Mouse (Mus musculus): ENCODE measurements around the gene Trim27. TPM values are rescaled to one million over a fixed set of nuclear protein-coding genes. Genes with fewer than 3 reads are reported as not detected.
A peak's percentile ranks its signal among the peaks of the same experiment; 100 is the strongest.

Gene Trim27
- polyA plus RNA-seq, 1 experiment from 2014 or later: 89.7 TPM

DNA sequence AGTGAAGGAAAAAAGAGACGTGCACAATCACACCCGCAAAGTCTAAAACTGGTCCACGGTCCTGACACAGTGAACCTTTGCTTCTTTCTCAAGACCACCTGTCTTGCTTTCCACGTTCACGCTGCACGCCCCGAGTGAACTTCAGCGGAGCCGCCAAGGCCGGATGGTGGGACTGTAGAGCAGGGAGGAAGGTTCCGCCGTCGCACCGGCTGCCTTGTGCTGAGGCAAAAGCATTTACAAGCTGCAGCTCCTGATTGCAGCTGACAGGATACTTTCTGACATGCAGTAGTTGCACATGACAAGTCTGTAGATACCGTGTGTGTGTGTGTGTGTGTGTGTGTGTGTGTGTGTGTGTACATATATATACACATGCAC, 8.1 kb upstream of the Trim27 start:
- H3K9me3 ChIP-seq (ENCODE audit: control insufficient read depth, low read length): no peaks in the 10 kb centered on the region
- no peak for ATAC-seq
- no peaks in the 10 kb centered on the region for H3K27me3 ChIP-seq (replicated peaks; ENCODE audit: control insufficient read depth, insufficient read depth, low read length)
- no peak overlapping the region for H3K27ac ChIP-seq (ENCODE audit: low read length)
- H3K4me1 ChIP-seq (replicated peaks; ENCODE audit: control insufficient read depth, insufficient read depth, low read length): peaks cover 20% of the 10 kb centered on the region
- H3K4me2 ChIP-seq (ENCODE audit: low read length): peak overlapping the region; percentile 68
- no peak overlapping the region; the same call in 1 of the 2 replicates for H3K9ac ChIP-seq (replicated peaks; ENCODE audit: low read depth, low read length)
- H3K36me3 ChIP-seq (ENCODE audit: control insufficient read depth, insufficient read depth): no peaks in the 10 kb centered on the region
- WGBS: 4% methylated on average over 15 of the region's 15 CpGs
- peak overlapping the region; percentile 45 for H3K4me3 ChIP-seq (replicated peaks; ENCODE audit: low read length)

DNA sequence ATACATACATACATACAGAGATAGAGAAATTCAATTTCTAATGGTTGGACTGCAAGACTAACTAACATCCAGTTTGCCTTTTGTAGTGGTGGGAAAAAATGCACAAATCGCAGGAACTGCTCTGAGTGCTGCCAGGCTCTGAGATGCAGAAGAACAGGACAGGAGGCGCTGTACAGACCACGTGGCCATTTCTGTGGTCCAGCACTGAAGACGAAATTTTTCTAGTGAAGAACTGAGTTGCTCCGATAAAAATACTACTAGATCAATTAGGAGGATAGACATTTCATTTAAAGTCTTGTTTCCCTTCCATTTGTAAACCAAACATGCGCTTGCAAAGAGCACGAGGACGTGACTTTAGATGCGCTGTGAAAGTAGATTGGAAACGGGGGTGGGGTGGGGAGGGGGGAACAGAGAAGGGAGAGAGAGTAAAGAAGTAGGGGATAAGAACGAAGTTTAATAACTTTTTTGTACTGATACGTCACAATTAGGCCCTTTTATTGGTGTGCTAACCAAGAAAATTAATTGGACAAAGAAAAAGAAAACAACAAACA, 7.6 kb upstream of the Trim27 start:
- Histone ChIP-seq H3K9me3 (ENCODE audit: control insufficient read depth, low read length) (no peaks in the 10 kb centered on the region), H3K4me2 (ENCODE audit: low read length) (peak overlapping the region; percentile 68), H3K9ac (replicated peaks; ENCODE audit: low read depth, low read length) (peak overlapping the region; percentile 36), H3K4me3 (replicated peaks; ENCODE audit: low read length) (peak overlapping the region; percentile 45), H3K36me3 (ENCODE audit: control insufficient read depth, insufficient read depth) (no peaks in the 10 kb centered on the region), H3K27me3 (replicated peaks; ENCODE audit: control insufficient read depth, insufficient read depth, low read length) (no peaks in the 10 kb centered on the region), H3K27ac (ENCODE audit: low read length) (no peak overlapping the region), H3K4me1 (replicated peaks; ENCODE audit: control insufficient read depth, insufficient read depth, low read length) (peaks cover 20% of the 10 kb centered on the region)
- peak; percentile 23; the same call in 1 of the 2 replicates for ATAC-seq
- under 1% methylated on average over 12 of the region's 12 CpGs for WGBS

- H3K27me3 ChIP-seq (replicated peaks; ENCODE audit: control insufficient read depth, insufficient read depth, low read length): no peaks in the 10 kb centered on the region
- peak; percentile 46 for ATAC-seq
- H3K9me3 ChIP-seq (ENCODE audit: control insufficient read depth, low read length): no peaks in the 10 kb centered on the region
- H3K4me2 ChIP-seq (ENCODE audit: low read length): peak overlapping the region; percentile 57
- H3K27ac ChIP-seq (ENCODE audit: low read length): no peak overlapping the region
- peaks cover 20% of the 10 kb centered on the region for H3K4me1 ChIP-seq (replicated peaks; ENCODE audit: control insufficient read depth, insufficient read depth, low read length)
- H3K36me3 ChIP-seq (ENCODE audit: control insufficient read depth, insufficient read depth): no peaks in the 10 kb centered on the region
- WGBS: under 1% methylated on average over 16 of the region's 16 CpGs
- H3K4me3 ChIP-seq (replicated peaks; ENCODE audit: low read length): peak overlapping the region; percentile 49
- H3K9ac ChIP-seq (replicated peaks; ENCODE audit: low read depth, low read length): no peak overlapping the region
These were observed 6.8 kb upstream of the Trim27 start for GRCm38 (mm10) chr13:21172241-21173027.

- H3K36me3 ChIP-seq (ENCODE audit: control insufficient read depth, insufficient read depth): no peaks in the 10 kb centered on the region
- H3K4me3 ChIP-seq (replicated peaks; ENCODE audit: low read length): peak overlapping the region; percentile 49
- H3K27me3 ChIP-seq (replicated peaks; ENCODE audit: control insufficient read depth, insufficient read depth, low read length): no peaks in the 10 kb centered on the region
- ATAC-seq: no peak
- H3K27ac ChIP-seq (ENCODE audit: low read length): no peak overlapping the region
- H3K9ac ChIP-seq (replicated peaks; ENCODE audit: low read depth, low read length): peak overlapping the region; percentile 47
- H3K9me3 ChIP-seq (ENCODE audit: control insufficient read depth, low read length): no peaks in the 10 kb centered on the region
- H3K4me1 ChIP-seq (replicated peaks; ENCODE audit: control insufficient read depth, insufficient read depth, low read length): peaks cover 20% of the 10 kb centered on the region
- whole genome bisulfite sequencing: under 1% methylated on average over 11 of the region's 11 CpGs
- peak overlapping the region; percentile 57 for H3K4me2 ChIP-seq (ENCODE audit: low read length)
These were observed 6.2 kb upstream of the Trim27 start for GRCm38 (mm10) chr13:21173072-21173471.

DNA sequence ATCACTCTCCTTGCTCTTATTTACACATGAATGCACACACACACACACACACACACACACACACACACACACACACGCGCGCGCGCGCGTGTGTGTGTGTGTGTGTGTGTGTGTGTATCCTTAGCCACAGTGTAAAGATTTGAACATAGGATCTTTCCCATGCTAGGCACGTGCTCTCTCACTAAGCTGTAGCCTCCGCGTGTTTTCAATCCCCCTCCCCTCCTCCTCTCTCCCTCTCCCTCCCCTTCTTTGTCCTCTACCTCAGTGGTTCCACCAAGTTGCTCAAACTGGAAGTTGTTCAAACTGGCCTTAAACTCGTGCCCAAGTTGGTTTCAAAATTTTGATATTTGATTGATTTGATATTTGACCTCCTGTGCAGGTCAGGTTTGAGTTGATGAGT, 2.5 kb upstream of the Trim27 start:
- H3K4me1 ChIP-seq (replicated peaks; ENCODE audit: control insufficient read depth, insufficient read depth, low read length): peaks cover 22% of the 10 kb centered on the region
- H3K9ac ChIP-seq (replicated peaks; ENCODE audit: low read depth, low read length): no peak overlapping the region
- no peak for ATAC-seq
- no peak overlapping the region for H3K4me3 ChIP-seq (replicated peaks; ENCODE audit: low read length)
- no peak overlapping the region for H3K4me2 ChIP-seq (ENCODE audit: low read length)
- no peaks in the 10 kb centered on the region for H3K27me3 ChIP-seq (replicated peaks; ENCODE audit: control insufficient read depth, insufficient read depth, low read length)
- no peaks in the 10 kb centered on the region for H3K9me3 ChIP-seq (ENCODE audit: control insufficient read depth, low read length)
- no peak overlapping the region for H3K27ac ChIP-seq (ENCODE audit: low read length)
- no peaks in the 10 kb centered on the region for H3K36me3 ChIP-seq (ENCODE audit: control insufficient read depth, insufficient read depth)
- WGBS: 65% methylated on average over 10 of the region's 11 CpGs

DNA sequence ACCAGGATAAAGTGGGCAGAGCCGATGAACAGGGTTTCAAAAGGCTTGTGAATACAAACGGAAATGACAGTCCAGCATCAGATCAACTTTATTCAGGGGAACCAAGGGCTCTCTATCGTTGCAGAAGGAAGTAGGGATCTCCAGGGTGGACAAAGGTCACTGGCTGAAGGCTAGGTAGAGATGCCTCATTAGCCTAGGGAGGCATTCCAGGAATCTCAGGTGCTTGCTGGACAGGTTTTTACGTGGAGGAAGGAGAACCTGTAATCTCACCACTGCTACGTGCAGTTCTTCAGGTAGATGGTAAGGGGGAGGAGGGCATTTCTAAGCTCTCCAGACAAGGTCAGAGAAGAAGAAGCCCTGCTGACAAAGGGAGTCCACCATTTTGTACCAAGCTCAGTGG, 1.6 kb upstream of the Trim27 start:
- Histone ChIP-seq H3K4me2 (ENCODE audit: low read length) (no peak overlapping the region), H3K36me3 (ENCODE audit: control insufficient read depth, insufficient read depth) (peaks cover 4% of the 10 kb centered on the region; the same call in 1 of the 2 replicates), H3K9me3 (ENCODE audit: control insufficient read depth, low read length) (no peaks in the 10 kb centered on the region), H3K4me1 (replicated peaks; ENCODE audit: control insufficient read depth, insufficient read depth, low read length) (peaks cover 29% of the 10 kb centered on the region), H3K4me3 (replicated peaks; ENCODE audit: low read length) (no peak overlapping the region), H3K27me3 (replicated peaks; ENCODE audit: control insufficient read depth, insufficient read depth, low read length) (no peaks in the 10 kb centered on the region), H3K9ac (replicated peaks; ENCODE audit: low read depth, low read length) (no peak overlapping the region), H3K27ac (ENCODE audit: low read length) (no peak overlapping the region)
- whole genome bisulfite sequencing: 66% methylated on average over 5 of the region's 5 CpGs
- no peak for ATAC-seq

DNA sequence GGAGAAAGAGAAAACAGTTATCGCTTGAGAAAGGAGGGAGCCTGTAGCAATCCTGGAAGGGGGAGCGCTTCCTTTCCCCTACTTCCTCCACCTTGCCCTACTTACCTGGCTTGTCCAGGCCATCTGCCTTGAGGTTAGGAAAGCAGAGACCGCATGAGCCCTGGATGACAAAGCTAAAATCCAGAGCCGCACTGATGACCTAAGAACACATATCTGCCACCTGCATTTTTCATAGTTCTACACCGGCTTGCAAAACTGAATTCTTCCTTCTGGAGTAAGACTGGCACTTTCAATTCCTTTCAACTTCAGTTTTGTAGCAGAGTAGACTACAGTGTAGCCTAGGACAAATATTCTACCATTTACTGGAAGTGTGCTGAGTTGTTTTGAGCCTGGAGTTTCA, 881 bp upstream of the Trim27 start:
- WGBS: 82% methylated on average over 5 of the region's 5 CpGs
- peaks cover 25% of the 10 kb centered on the region for H3K4me1 ChIP-seq (replicated peaks; ENCODE audit: control insufficient read depth, insufficient read depth, low read length)
- H3K4me3 ChIP-seq (replicated peaks; ENCODE audit: low read length): no peak overlapping the region
- ATAC-seq: no peak
- H3K27me3 ChIP-seq (replicated peaks; ENCODE audit: control insufficient read depth, insufficient read depth, low read length): no peaks in the 10 kb centered on the region
- H3K27ac ChIP-seq (ENCODE audit: low read length): no peak overlapping the region
- no peak overlapping the region for H3K4me2 ChIP-seq (ENCODE audit: low read length)
- H3K36me3 ChIP-seq (ENCODE audit: control insufficient read depth, insufficient read depth): peaks cover 6% of the 10 kb centered on the region; the same call in 1 of the 2 replicates
- no peaks in the 10 kb centered on the region for H3K9me3 ChIP-seq (ENCODE audit: control insufficient read depth, low read length)
- H3K9ac ChIP-seq (replicated peaks; ENCODE audit: low read depth, low read length): no peak overlapping the region

DNA sequence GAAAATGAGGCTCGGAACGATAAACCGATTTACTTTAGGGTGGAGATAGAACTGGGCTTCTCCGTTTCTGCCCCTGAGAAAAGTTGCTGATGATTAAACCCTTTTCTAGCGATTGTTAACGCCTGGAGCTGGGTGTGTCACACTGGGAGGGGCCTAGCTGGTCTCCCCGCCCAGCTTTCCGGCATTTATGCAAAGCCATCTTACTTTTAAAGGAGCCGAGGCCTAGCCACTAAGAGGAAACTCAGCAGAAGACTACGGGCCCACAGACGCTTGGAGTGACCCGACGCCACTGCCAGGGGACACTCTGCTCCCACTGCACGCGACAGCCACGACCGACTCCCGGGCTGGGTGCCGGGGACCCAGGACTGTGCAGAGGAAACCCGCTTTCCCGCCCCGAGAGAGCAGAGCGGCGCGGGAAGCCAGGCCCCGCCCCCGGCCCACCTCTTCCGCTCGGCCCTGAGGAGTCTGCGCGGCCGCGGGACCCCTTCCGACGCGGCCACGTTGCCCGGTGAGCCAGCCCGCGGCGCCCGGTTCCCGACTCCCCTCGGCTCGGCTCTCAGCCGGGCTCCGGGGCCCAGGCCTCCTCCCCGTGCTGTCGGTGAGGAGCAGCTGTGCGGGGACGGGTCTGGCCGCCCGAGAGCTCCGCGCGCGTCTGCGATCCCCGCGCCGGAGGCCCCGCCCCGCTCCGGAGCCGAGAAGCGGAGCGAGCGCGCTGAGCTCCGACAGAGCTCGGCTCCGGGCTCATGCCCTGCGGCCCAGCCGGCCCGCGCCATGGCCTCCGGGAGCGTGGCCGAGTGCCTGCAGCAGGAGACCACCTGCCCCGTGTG, 692 bp downstream of the Trim27 start:
- peak; percentile 97 for ATAC-seq
- Histone ChIP-seq H3K36me3 (ENCODE audit: control insufficient read depth, insufficient read depth) (peaks cover 14% of the 10 kb centered on the region), H3K27ac (ENCODE audit: low read length) (peak overlapping the region; percentile 97), H3K4me1 (replicated peaks; ENCODE audit: control insufficient read depth, insufficient read depth, low read length) (peaks cover 25% of the 10 kb centered on the region), H3K27me3 (replicated peaks; ENCODE audit: control insufficient read depth, insufficient read depth, low read length) (no peaks in the 10 kb centered on the region), H3K9me3 (ENCODE audit: control insufficient read depth, low read length) (no peaks in the 10 kb centered on the region), H3K4me2 (ENCODE audit: low read length) (peak overlapping the region; percentile 92), H3K9ac (replicated peaks; ENCODE audit: low read depth, low read length) (peak overlapping the region; percentile 86), H3K4me3 (replicated peaks; ENCODE audit: low read length) (peak overlapping the region; percentile 99)
- WGBS: under 1% methylated on average over 80 of the region's 80 CpGs

All from forebrain, embryonic 16.5 days (tissue).